Mouse (Mus musculus) embryonic fibroblast, embryonic 13.5 days (primary cell): Measurements from ENCODE around the gene Adgrb3. TPM values are rescaled to one million over a fixed set of nuclear protein-coding genes. Genes with fewer than 3 reads are reported as not detected.
"Not testable (repeated sequence)": the region's sequence is repeated elsewhere in the genome, so short reads cannot be mapped to it uniquely, and the experiment has no call there.

Source experiments
- H3K27ac ChIP-seq: 2 replicates; pipeline ENCODE4 v1.5.1; 2012; ENCODE audit warnings: low read length, control low read depth, inconsistent platforms; ENCODE audit not compliant: insufficient read depth
- H3K4me1 ChIP-seq: 2 replicates; pipeline ENCODE4 v1.6.1; 2011; ENCODE audit warnings: low read length; ENCODE audit not compliant: control insufficient read depth, insufficient read depth
- H3K4me3 ChIP-seq: 2 replicates; pipeline ENCODE4 v1.5.1; 2011; ENCODE audit warnings: mild to moderate bottlenecking, control low read depth, low read length; ENCODE audit not compliant: insufficient read depth
- CTCF ChIP-seq: IDR thresholded peaks from 2 replicates; pipeline ENCODE4 v1.5.1; 2011; ENCODE audit warnings: mild to moderate bottlenecking, control low read depth, low read length, moderate library complexity, borderline replicate concordance; ENCODE audit not compliant: insufficient read depth
- POLR2A ChIP-seq: IDR thresholded peaks from 2 replicates; pipeline ENCODE4 v1.6.1; 2011; ENCODE audit warnings: low read depth, mild to moderate bottlenecking, control low read depth, low read length, moderate library complexity
- polyA plus RNA-seq: library from polyadenylated mRNA; stranded (reverse); fragments of >200 nt; gene quantifications from 2 replicates; pipeline ENCODE4 v1.2.4, GENCODE M21; 2011; ENCODE audit warnings: low read depth; ENCODE audit not compliant: missing spikeins, insufficient read length

The Adgrb3 gene
- polyA plus RNA-seq, 1 experiment: not detected

- Histone ChIP-seq H3K27ac (no peak overlapping the region), H3K4me1 (no peaks in the 10 kb centered on the region), H3K4me3 (no peak overlapping the region)
- no peak for TF ChIP-seq POLR2A
Observed at GRCm38 (mm10) chr1:25057656-25058055, 771.9 kb downstream of the Adgrb3 start.

GRCm38 (mm10) chr1:25057212-25057611, 772.3 kb downstream of the Adgrb3 start:
- H3K27ac ChIP-seq: no peak overlapping the region
- no peak for TF ChIP-seq POLR2A
- TF ChIP-seq CTCF: no peak
- H3K4me3 ChIP-seq: no peak overlapping the region
- no peaks in the 10 kb centered on the region for H3K4me1 ChIP-seq

GRCm38 (mm10) chr1:25042091-25042490, 787.4 kb downstream of the Adgrb3 start:
- no peak for TF ChIP-seq POLR2A
- H3K4me1 ChIP-seq: no peaks in the 10 kb centered on the region
- H3K4me3 ChIP-seq: no peak overlapping the region
- no peak overlapping the region for H3K27ac ChIP-seq

- no peak overlapping the region for H3K4me3 ChIP-seq
- TF ChIP-seq CTCF: no peak
- no peak for TF ChIP-seq POLR2A
- H3K27ac ChIP-seq: no peak overlapping the region
- H3K4me1 ChIP-seq: no peaks in the 10 kb centered on the region
Observed at GRCm38 (mm10) chr1:25034161-25034560, 795.3 kb downstream of the Adgrb3 start.

DNA sequence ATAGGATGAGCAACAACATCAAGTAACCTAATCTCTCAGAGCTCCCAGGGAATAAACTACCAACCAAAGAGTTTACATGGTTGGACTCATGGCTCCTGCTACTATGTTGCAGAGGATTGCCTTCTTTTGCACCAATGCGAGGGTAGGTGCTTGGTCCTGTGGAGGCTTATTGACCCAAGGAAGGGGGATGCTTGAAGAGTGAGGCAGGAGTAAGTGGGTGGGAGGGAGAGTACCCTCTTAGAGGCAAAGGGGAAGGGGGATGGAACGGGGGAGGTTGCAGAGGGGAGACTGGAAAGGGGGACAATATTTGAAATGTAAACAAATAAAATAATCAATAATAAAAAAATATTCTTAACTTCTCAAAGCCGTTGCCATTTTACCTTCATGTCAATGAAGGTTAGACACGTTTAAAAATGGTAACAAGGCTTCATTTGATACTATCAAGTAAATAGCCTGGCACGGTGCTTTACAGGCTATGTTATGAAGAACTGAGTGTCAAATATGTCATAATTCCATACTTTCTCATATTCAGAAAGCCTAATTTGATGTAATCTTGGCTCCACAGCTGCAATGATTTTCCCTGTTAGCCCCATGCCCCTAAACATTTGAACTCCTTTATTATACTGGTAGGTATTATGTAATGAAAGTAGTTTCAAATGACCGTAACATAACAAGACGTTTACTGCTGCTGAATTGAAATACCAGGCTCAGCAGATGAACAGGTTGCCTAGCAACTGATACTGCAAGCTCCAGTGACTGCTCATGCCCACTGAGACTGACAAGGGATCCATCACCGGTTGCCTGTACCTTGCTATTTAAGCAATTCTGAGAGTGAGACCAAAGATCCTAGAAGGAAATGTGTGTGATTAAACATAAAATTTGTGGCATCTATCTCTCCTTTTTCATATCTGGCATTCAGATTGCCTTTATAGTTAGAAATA, 796.1 kb downstream of the Adgrb3 start:
- no peak for TF ChIP-seq POLR2A
- TF ChIP-seq CTCF: no peak
- Histone ChIP-seq H3K4me3 (no peak overlapping the region), H3K4me1 (no peaks in the 10 kb centered on the region), H3K27ac (no peak overlapping the region)

DNA sequence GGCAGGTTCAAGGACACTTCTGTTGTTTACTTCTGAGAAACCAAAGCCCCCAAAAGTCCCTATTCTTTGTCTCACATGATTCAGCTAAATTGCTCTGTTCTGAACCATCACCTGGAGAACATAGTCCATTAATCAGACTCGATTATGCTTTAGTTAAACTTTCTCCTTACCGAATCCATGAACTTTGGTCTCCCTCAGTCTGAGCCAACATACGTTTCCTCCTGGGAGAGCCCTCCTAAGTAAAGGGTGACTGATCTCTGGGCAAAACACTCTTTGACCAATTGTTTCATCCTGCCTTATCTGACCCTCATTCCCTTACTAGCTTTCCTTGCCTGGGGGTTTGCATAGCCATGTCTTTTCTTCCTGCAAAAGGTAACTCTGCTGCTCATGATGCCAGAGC, 806.4 kb downstream of the Adgrb3 start:
- Histone ChIP-seq H3K27ac (no peak overlapping the region), H3K4me1 (no peaks in the 10 kb centered on the region), H3K4me3 (no peak overlapping the region)
- TF ChIP-seq POLR2A: no peak
- no peak for TF ChIP-seq CTCF

DNA sequence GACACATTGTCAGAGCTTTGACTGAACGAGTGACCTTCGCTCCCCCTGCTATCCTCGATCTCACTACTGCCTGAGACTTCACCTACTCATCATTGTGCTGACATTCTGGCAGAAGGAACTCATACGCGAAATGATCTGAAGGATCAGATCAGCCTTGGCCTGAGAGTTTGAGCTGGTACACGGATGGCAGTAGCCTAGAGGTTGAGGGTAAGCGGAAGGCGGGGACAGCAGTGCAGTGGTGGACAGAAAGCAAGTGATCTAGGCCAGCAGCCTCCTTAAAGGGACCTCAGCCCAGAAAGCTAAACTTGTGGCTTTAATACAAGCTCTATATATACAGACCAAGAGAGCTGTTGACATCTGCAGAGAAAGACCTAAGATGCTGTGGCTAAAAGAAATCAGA, 811.7 kb downstream of the Adgrb3 start:
- H3K4me1 ChIP-seq, H3K27ac ChIP-seq, H3K4me3 ChIP-seq: not testable (repeated sequence)
